Mouse (Mus musculus) spleen, postnatal 36 days (tissue): Measurements from ENCODE around the gene Olfr814.
"Not testable (repeated sequence)": the region's sequence is repeated elsewhere in the genome, so short reads cannot be mapped to it uniquely, and the experiment has no call there.

Experiments used
- DNase-seq, 2 experiments: peaks; one replicate each; pipeline ENCODE4 v3.0.0; 2022; ENCODE audit warnings: low spot score in 2 of 2, mixed read lengths in 1 of 2

Gene Olfr814

DNA sequence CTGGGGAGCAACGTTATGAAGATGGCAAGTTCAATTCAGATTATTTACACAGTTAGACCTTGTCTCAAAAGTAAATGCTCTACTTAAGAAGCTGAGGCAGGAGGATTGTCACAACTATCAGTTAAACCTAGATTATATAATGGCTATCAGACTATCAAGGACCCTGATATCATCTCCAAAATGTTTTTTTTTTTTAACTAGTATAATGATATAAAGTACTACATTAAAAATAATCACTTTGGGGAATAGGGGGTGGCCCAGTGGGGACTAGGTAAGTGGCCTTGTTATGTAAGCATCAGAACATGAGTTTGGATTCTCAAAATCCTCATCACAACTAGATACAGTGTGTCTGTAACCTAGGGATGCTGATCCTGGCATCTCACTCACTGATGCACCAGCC lies at the start of gene Olfr814:
TSS of gene Olfr814 (minus strand) at position 101 of the 400 bp plus-strand sequence.
- DNase-seq: not testable (repeated sequence)

GRCm38 (mm10) chr10:129915497-129915896 lies 35.8 kb upstream of the Olfr814 start, which contains the start of gene Olfr816:
Gene Olfr816, minus strand, starts transcription at chr10:129915597.
- DNase-seq: no peak

DNA sequence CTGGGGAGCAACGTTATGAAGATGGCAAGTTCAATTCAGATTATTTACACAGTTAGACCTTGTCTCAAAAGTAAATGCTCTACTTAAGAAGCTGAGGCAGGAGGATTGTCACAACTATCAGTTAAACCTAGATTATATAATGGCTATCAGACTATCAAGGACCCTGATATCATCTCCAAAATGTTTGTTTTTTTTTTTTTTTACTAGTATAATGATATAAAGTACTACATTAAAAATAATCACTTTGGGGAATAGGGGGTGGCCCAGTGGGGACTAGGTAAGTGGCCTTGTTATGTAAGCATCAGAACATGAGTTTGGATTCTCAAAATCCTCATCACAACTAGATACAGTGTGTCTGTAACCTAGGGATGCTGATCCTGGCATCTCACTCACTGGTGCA lies 26.1 kb upstream of the Olfr814 start, which contains the start of gene Olfr815:
TSS of gene Olfr815 (minus strand) at position 101 of the 400 bp plus-strand sequence.
- DNase-seq: not testable (repeated sequence)

- no peak for DNase-seq
Measured at GRCm38 (mm10) chr10:129885934-129886333, 6.3 kb upstream of the Olfr814 start.

GRCm38 (mm10) chr10:129885496-129885895 lies 5.8 kb upstream of the Olfr814 start:
- DNase-seq: not testable (repeated sequence)

DNA sequence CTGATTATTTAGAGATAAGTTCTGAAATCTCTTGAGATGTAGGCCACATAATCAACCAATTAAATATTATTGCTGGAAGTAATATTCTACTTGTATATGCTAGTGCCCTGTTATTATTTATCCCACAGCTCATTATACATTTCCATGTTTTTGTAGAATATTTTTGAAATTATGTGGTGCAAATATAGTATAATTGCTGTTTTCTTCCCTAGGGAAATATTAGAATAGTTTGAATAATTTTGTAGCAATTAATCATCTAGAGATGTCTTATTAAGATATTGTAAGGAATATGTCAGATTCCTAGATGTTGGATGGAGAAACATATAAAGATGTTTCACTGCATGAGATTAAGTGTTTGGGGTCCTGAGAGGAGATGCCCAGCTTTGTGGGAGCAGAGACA lies 24.6 kb downstream of the Olfr814 start, which contains the start of gene Olfr813:
TSS of gene Olfr813 (plus strand) at position 301 of the 400 bp plus-strand sequence.
- no peak for DNase-seq

- DNase-seq: no peak
Measured at GRCm38 (mm10) chr10:129847343-129847742, 32.3 kb downstream of the Olfr814 start.

DNA sequence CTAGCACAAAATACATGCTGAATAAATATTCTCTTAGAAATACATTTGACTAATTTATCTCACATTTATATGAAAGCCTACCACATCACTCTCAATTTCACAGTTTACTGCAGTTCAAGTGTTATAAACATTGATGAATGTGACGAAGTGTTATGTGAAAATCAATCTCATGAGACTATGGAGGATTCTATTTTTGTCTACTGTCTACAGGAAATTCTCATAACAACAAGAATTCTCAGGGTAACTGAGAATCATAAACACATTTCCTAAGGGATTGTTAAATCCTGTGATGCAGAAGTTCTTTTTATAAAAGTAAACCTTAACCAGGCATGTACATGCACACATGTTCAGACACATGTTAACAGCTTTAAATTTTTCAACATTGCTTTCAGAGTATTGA lies 33.7 kb downstream of the Olfr814 start, which contains the start of gene Olfr812:
TSS of gene Olfr812 (minus strand) at position 101 of the 400 bp plus-strand sequence.
- DNase-seq: no peak
